Mouse (Mus musculus) thymus, postnatal 36 days (tissue): ENCODE measurements around the gene Gsdma3.
"Not testable (repeated sequence)": the region's sequence is repeated elsewhere in the genome, so short reads cannot be mapped to it uniquely, and the experiment has no call there.

Experiments used
- DNase-seq, 2 experiments: peaks; one replicate each; pipeline ENCODE4 v3.0.0; 2022; ENCODE audit warnings: mixed read lengths in 2 of 2

The Gsdma3 gene

DNA sequence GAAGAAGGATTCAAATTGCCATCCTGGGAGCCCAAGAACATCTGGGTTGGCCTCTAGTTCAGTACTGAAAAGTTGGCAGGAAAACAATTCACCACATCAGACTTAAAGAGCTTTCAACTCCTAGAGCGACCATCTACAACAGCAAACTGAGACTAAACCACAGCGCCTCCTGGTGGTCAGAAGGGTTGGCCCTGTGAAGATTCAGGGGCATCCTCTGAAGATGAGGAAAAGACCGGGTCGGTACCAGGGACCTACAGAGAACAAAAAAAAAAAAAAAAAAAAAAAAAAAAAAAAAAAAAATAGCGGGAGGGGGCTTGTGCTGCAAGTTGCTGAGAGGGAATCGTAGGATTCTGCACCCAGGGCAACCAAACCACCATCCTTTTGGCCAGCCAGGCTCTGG, 28.8 kb upstream of the Gsdma3 start:
- DNase-seq, result peak; percentile 75 to 81

GRCm38 (mm10) chr11:98597991-98598390, 28.2 kb upstream of the Gsdma3 start, which contains the start of gene Lrrc3c:
TSS of gene Lrrc3c (plus strand) at chr11:98598291.
- no peak for DNase-seq

DNA sequence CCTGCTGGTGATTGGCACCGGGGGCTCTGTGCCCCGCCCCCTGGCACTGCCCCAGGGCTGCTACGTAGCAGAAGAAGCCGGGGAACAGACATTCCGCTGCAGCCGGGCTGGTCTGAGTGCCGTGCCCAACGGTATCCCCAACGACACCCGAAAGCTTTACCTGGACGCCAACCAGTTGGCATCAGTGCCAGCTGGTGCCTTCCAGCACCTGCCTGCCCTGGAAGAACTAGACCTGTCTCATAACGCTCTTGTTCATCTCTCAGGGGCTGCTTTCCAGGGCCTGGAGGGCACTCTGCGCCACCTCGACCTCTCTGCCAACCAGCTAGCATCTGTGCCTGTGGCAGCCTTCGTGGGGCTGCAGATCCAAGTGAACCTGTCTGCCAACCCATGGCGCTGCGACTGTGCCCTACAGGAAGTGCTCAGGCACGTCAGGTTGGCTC, 27.3 kb upstream of the Gsdma3 start:
- DNase-seq, result no peak

- DNase-seq, result no peak
Measured at GRCm38 (mm10) chr11:98599291-98599690, 26.9 kb upstream of the Gsdma3 start.

GRCm38 (mm10) chr11:98602090-98602690, 24.0 kb upstream of the Gsdma3 start:
- DNase-seq, result peak; percentile 47 to 58

GRCm38 (mm10) chr11:98603953-98604352, 22.2 kb upstream of the Gsdma3 start:
- no peak for DNase-seq

- DNase-seq, result not testable (repeated sequence)
Measured at GRCm38 (mm10) chr11:98604911-98605310, 21.2 kb upstream of the Gsdma3 start.

GRCm38 (mm10) chr11:98606763-98607162, 19.4 kb upstream of the Gsdma3 start:
- no peak for DNase-seq

- DNase-seq, result no peak
Measured at GRCm38 (mm10) chr11:98620791-98621190, 5.4 kb upstream of the Gsdma3 start.

DNA sequence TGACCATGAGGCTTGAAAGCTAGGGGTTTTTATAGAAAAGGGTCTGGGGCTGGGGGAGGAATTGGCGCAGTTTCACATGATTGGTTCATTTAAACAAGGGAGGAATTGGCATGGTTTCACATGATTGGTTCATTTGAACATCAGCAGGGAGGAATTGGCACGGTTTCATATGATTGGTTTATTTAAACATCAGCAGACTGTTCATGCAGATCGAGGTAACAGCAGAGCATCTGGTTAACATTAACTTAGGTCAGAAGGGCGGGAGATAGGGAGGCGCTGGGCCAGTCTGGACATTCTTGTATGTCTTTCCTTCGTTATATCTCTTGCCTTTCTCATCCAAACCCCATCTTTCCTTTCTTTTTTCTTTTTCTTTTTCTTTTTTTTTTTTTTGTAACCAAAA, 2.2 kb upstream of the Gsdma3 start:
- not testable (repeated sequence) for DNase-seq

GRCm38 (mm10) chr11:98624381-98624780, 1.8 kb upstream of the Gsdma3 start:
- not testable (repeated sequence) for DNase-seq

DNA sequence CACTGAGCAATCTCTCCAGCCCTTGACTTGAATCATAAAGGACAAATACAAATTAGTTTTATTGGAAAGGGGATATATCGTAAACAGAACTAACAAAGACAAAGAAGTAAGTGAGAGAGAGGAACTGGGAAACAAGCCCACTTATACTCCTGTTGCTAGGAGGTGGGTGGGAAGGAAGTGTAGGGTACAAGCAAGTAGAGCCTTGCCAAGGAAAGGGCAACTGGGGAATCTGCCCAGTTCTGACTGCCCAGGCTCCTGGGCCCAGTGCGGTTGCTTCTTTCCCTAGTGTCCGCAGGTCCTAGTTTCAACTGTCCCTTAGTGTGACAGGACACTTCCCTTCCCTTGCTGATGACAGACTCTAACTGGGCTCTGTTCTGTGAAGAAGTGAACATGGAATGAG, 2.5 kb downstream of the Gsdma3 start:
- no peak for DNase-seq

GRCm38 (mm10) chr11:98630646-98631045, 4.5 kb downstream of the Gsdma3 start:
- DNase-seq, result no peak

DNA sequence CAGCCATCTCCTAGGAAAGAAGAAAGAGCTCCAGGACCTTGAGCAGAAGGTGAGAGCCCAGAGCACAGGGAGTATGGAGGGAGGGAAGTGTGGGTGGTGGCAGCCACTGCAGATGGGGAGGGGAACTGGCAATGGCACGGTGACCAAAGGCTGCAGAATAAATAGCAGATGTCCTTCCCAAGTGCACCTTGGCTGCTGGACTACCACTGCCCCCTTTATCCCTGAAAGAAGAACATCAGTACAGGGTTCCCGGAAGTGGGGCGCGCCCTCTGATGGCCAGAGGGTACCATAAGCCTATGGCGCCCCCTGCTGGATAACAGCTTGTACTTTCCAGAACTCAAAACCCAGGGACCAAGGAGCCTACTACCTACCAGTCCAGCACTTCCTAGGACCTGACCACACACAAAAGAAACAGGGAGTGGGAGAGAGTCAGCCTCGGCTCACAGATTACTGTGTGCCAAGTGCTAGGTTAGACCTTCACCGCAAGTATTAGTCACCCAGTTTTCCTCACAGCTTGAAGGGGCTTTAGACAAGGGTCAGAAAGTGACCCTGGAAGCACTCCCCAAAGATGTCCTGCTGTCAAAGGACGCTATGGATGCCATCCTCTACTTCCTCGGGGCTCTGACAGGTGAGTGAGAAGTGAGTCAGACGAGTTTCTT, 9.3 kb downstream of the Gsdma3 start:
- DNase-seq, result peak; percentile 44 to 52

DNA sequence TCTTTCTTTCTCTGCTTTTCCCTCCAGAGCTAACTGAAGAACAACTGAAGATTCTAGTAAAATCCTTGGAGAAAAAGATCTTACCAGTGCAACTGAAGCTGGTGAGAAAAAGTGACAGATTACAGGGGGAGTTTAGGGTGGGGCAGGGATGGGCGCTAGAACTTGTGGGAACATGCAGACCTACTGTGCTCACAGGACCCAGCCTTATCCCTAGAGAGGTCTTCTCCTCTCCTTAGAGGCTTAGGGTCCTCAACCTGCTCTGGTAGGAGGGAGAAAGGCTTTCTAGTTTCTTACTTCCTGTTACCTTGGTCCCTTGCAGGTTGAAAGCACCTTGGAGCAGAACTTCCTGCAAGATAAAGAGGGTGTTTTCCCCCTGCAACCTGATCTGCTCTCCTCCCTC, 11.3 kb downstream of the Gsdma3 start:
- no peak for DNase-seq

DNA sequence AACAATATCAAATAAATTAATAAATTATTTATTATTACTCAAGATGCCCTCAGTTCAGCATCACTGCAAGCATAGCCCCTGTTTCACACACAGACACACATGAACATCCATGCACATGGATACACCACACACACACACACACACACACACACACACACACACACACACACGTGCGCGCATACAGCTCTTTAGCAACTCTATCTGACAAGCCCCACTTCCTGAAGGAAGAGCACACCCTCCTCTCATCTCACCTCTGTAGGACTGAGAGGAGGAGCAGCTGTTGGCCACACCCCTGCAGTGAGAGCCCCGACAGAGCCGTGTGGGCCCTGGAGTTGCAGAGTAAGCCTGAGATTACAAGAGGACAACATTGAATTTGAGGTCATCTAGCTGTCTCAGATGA, 13.9 kb downstream of the Gsdma3 start:
- DNase-seq, result no peak

DNA sequence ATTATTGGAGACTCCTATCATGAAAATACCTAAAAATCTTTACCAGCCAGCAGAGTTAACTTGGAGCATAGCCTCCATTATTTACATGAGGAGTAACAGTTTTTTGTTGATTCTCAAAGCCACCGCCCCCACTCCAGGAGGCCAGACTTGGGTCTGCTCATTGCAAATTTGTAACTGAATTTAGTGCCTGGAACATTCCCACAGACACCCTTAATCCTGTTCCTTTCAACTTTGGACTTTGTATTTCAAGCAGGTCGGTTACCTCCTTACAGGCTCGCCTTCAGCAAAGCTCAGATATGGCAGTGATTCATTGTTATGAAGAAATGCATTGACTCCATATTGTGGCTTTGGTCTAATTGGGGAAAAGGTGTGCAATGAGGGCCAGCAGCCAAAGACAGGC, 18.6 kb downstream of the Gsdma3 start:
- DNase-seq, result no peak

- no peak for DNase-seq
Measured at GRCm38 (mm10) chr11:98645946-98646345, 19.8 kb downstream of the Gsdma3 start.

GRCm38 (mm10) chr11:98646459-98646858, 20.3 kb downstream of the Gsdma3 start, which contains the start of gene Gsdma2:
TSS of gene Gsdma2 (plus strand) at chr11:98646759.
- DNase-seq, result no peak

DNA sequence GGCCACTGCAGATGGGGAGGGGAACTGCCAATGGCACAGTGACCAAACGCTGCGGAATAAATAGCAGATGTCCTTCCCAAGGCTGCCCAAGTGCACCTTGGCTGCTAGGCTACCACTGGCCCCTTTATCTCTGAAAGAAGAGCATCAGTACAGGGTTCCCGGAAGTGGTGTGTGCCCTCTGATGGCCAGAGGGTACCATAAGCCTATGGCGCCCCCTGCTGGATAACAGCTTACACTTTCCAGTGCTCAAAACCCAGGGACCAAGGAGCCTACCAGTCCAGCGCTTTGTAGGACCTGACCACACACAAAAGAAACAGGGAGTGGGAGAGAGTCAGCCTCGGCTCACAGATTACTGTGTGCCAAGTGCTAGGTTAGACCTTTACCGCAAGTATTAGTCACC, 28.9 kb downstream of the Gsdma3 start:
- DNase-seq, result peak; percentile 51 to 55

- no peak for DNase-seq
Measured at GRCm38 (mm10) chr11:98660517-98660916, 34.4 kb downstream of the Gsdma3 start.

- DNase-seq, result no peak
Measured at GRCm38 (mm10) chr11:98664091-98664490, 37.9 kb downstream of the Gsdma3 start, which contains the start of gene Gsdma. TSS of gene Gsdma (plus strand) at chr11:98664351.

DNA sequence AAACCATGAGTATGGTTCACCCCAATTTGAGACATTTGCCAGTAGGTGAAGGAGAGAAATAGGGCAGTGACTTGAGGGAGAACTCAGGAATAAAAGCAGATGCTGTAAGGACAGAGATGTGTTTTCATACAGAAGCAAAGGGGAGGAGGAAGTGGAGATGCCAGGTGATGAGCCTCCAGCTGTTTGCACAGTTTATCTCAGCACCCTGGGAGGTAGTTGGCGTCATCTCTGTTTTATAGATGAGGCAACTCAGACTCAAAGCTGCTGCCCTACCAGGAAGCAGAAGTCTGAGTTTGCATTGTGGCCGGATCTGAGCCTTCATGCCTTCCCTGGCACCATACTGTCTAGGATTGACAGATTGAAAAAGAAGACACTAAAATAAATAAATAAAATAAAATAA, 42.8 kb downstream of the Gsdma3 start:
- no peak for DNase-seq

DNA sequence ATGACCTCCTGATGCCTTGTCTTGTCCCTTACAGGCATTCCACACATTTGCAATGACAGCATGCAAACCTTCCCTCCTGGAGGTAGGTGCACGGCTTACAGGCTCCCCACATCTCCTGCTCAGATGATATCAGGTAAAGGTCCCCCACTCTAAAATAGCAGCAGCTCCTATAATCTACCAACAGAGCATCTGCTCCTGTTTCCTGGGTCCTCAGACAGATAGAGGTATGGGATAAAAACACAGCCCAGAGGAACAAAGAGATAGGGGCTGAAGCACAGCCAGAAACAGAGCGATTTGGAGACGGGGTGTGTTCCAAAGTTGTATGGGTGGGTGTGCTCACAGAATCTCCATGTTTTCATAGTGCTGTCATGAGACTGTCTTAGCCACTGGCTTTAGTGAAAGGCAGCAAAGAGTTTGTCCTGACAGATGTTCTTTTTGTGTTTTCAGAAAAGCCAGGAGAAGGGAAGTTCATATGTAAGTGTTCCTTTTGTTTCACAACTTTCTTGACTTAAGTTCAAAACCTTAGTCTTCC, 45.2 kb downstream of the Gsdma3 start:
- DNase-seq, result no peak
